Mouse (Mus musculus) MEL (cell line): ENCODE results near the gene Nde1. TPM values are rescaled to one million over a fixed set of nuclear protein-coding genes. Genes with fewer than 3 reads are reported as not detected.

Source experiments
- DNase-seq: peaks from one replicate; pipeline ENCODE4 v3.0.0; 2011; ENCODE audit warnings: low read depth, low spot score
- H3K27ac ChIP-seq: 2 replicates; pipeline ENCODE4 v1.5.1; 2012; ENCODE audit warnings: low read depth, mild to moderate bottlenecking, control low read depth, low read length, moderate library complexity; ENCODE audit not compliant: control insufficient read depth
- H3K27me3 ChIP-seq, 2 experiments: fragments of 150-350 bp in 1 of 2; sonication (generic) in 1 of 2; 2 replicates each; pipeline ENCODE4 v1.6.1; 2012; ENCODE audit warnings: low read length in 2 of 2, mild to moderate bottlenecking in 2 of 2, improper control_type of control experiment in 1 of 2, moderate library complexity in 1 of 2; ENCODE audit not compliant: insufficient read depth in 2 of 2, control insufficient read depth in 1 of 2
- H3K36me3 ChIP-seq, 2 experiments: 2 replicates each; pipeline ENCODE4 v1.6.1; 2012 to 2014; ENCODE audit warnings: low read length in 2 of 2, improper control_type of control experiment in 1 of 2, inconsistent platforms in 1 of 2, mild to moderate bottlenecking in 1 of 2; ENCODE audit not compliant: insufficient read depth in 2 of 2, control insufficient read depth in 1 of 2
- H3K4me1 ChIP-seq, 2 experiments: fragments of 150-350 bp in 1 of 2; sonication (generic) in 1 of 2; 2 replicates each; pipeline ENCODE4 v1.6.1; 2012; ENCODE audit warnings: low read length in 2 of 2, improper control_type of control experiment in 1 of 2, mild to moderate bottlenecking in 1 of 2; ENCODE audit not compliant: insufficient read depth in 2 of 2, control insufficient read depth in 1 of 2
- H3K4me3 ChIP-seq, 2 experiments: fragments of 150-350 bp in 1 of 2; sonication (generic) in 1 of 2; 2 replicates each; pipeline ENCODE4 v1.5.1; 2012; ENCODE audit warnings: low read depth in 2 of 2, low read length in 2 of 2, mild to moderate bottlenecking in 2 of 2, moderate library complexity in 2 of 2, control low read depth in 1 of 2, improper control_type of control experiment in 1 of 2; ENCODE audit not compliant: control insufficient read depth in 1 of 2, insufficient read depth in 1 of 2
- H3K79me2 ChIP-seq: 2 replicates; pipeline ENCODE4 v1.6.1; 2012; ENCODE audit warnings: mild to moderate bottlenecking, low read length, moderate library complexity; ENCODE audit not compliant: control insufficient read depth, poor library complexity, insufficient read depth
- H3K9ac ChIP-seq: 2 replicates; pipeline ENCODE4 v1.6.1; 2012; ENCODE audit warnings: low read depth, mild to moderate bottlenecking, control low read depth, low read length, moderate library complexity; ENCODE audit not compliant: control insufficient read depth, poor library complexity, severe bottlenecking
- H3K9me3 ChIP-seq: fragments of 150-350 bp; sonication (generic); replicated peaks from 2 replicates; pipeline ENCODE4 v1.6.1; 2012; ENCODE audit warnings: mild to moderate bottlenecking, low read length, improper control_type of control experiment, moderate library complexity; ENCODE audit not compliant: insufficient read depth
- CHD1 ChIP-seq: IDR thresholded peaks from 2 replicates; pipeline ENCODE4 v1.6.1; 2012; ENCODE audit warnings: low read depth, mild to moderate bottlenecking, inconsistent platforms, low read length, improper control_type of control experiment
- E2F4 ChIP-seq: IDR thresholded peaks from 2 replicates; pipeline ENCODE4 v1.6.1; 2011; ENCODE audit warnings: low read depth, low read length, improper control_type of control experiment, borderline replicate concordance
- EP300 ChIP-seq, 2 experiments: IDR thresholded peaks; 2 replicates each; pipeline ENCODE4 v1.6.1; 2011; ENCODE audit warnings: improper control_type of control experiment in 2 of 2, low read length in 2 of 2, low read depth in 1 of 2, mild to moderate bottlenecking in 1 of 2
- ETS1 ChIP-seq: IDR thresholded peaks from 2 replicates; pipeline ENCODE4 v1.6.1; 2012; ENCODE audit warnings: low read depth, mild to moderate bottlenecking, inconsistent platforms, low read length, improper control_type of control experiment, moderate library complexity
- GABPA ChIP-seq: IDR thresholded peaks from 2 replicates; pipeline ENCODE4 v1.6.1; 2012; ENCODE audit warnings: low read depth, mild to moderate bottlenecking, inconsistent platforms, low read length, improper control_type of control experiment, moderate library complexity
- GATA1 ChIP-seq: IDR thresholded peaks from 2 replicates; pipeline ENCODE4 v1.6.1; 2011; ENCODE audit warnings: low read depth, low read length, improper control_type of control experiment
- HCFC1 ChIP-seq: IDR thresholded peaks from 2 replicates; pipeline ENCODE4 v1.6.1; 2012; ENCODE audit warnings: low read depth, mild to moderate bottlenecking, inconsistent platforms, low read length, improper control_type of control experiment, moderate library complexity
- JUND ChIP-seq: IDR thresholded peaks from 2 replicates; pipeline ENCODE4 v1.6.1; 2011; ENCODE audit warnings: low read depth, mild to moderate bottlenecking, improper control_type of control experiment, low read length
- MAFK ChIP-seq: IDR thresholded peaks from 2 replicates; pipeline ENCODE4 v1.6.1; 2011; ENCODE audit warnings: low read depth, mild to moderate bottlenecking, low read length, improper control_type of control experiment, borderline replicate concordance
- MAX ChIP-seq: IDR thresholded peaks from 2 replicates; pipeline ENCODE4 v1.6.1; 2011; ENCODE audit warnings: low read length, improper control_type of control experiment
- MAZ ChIP-seq: IDR thresholded peaks from 2 replicates; pipeline ENCODE4 v1.6.1; 2012; ENCODE audit warnings: low read depth, mild to moderate bottlenecking, inconsistent platforms, low read length, improper control_type of control experiment
- MEF2A ChIP-seq: IDR thresholded peaks from 2 replicates; pipeline ENCODE4 v1.6.1; 2014; ENCODE audit warnings: low read depth, mild to moderate bottlenecking, inconsistent platforms, low read length, improper control_type of control experiment; ENCODE audit not compliant: poor library complexity, insufficient replicate concordance, severe bottlenecking; ENCODE audit errors: extremely low read depth
- MXI1 ChIP-seq: IDR thresholded peaks from 2 replicates; pipeline ENCODE4 v1.6.1; 2011; ENCODE audit warnings: mild to moderate bottlenecking, low read depth, low read length, improper control_type of control experiment
- MYB ChIP-seq: IDR thresholded peaks from 2 replicates; pipeline ENCODE4 v1.6.1; 2011; ENCODE audit warnings: mild to moderate bottlenecking, low read depth, low read length, improper control_type of control experiment
- MYC ChIP-seq: IDR thresholded peaks from 2 replicates; pipeline ENCODE4 v1.6.1; 2011; ENCODE audit warnings: low read depth, mild to moderate bottlenecking, low read length, improper control_type of control experiment, moderate library complexity
- NRF1 ChIP-seq: IDR thresholded peaks from 2 replicates; pipeline ENCODE4 v1.6.1; 2014; ENCODE audit warnings: low read depth, mild to moderate bottlenecking, inconsistent platforms, low read length, improper control_type of control experiment, moderate library complexity; ENCODE audit not compliant: poor library complexity, insufficient read depth, severe bottlenecking
- POLR2A ChIP-seq, 2 experiments: IDR thresholded peaks; 2 replicates each; pipeline ENCODE4 v1.6.1; 2011 to 2012; ENCODE audit warnings: low read length in 2 of 2, mild to moderate bottlenecking in 2 of 2, control low read depth in 1 of 2, improper control_type of control experiment in 1 of 2, low read depth in 1 of 2, moderate library complexity in 1 of 2; ENCODE audit not compliant: control insufficient read depth in 1 of 2, insufficient read depth in 1 of 2, poor library complexity in 1 of 2
- POLR2AphosphoS2 ChIP-seq: IDR thresholded peaks from 2 replicates; pipeline ENCODE4 v1.6.1; 2011; ENCODE audit warnings: low read length, improper control_type of control experiment
- POLR2AphosphoS5 ChIP-seq: IDR thresholded peaks from 2 replicates; pipeline ENCODE4 v1.6.1; 2012; ENCODE audit warnings: low read depth, borderline replicate concordance, mild to moderate bottlenecking, inconsistent platforms, low read length, moderate library complexity, mixed read lengths
- RAD21 ChIP-seq: IDR thresholded peaks from 2 replicates; pipeline ENCODE4 v1.6.1; 2011; ENCODE audit warnings: mild to moderate bottlenecking, low read depth, low read length, improper control_type of control experiment
- RCOR1 ChIP-seq: IDR thresholded peaks from 2 replicates; pipeline ENCODE4 v1.6.1; 2012; ENCODE audit warnings: low read depth, mild to moderate bottlenecking, inconsistent platforms, low read length, improper control_type of control experiment
- SIN3A ChIP-seq: IDR thresholded peaks from 2 replicates; pipeline ENCODE4 v1.6.1; 2012; ENCODE audit warnings: low read length, improper control_type of control experiment, inconsistent platforms
- SMC3 ChIP-seq: IDR thresholded peaks from 2 replicates; pipeline ENCODE4 v1.6.1; 2011; ENCODE audit warnings: low read depth, low read length, improper control_type of control experiment
- TAL1 ChIP-seq: IDR thresholded peaks from 2 replicates; pipeline ENCODE4 v1.6.1; 2012; ENCODE audit warnings: mild to moderate bottlenecking, inconsistent platforms, low read length, moderate library complexity, mixed read lengths
- TBP ChIP-seq: IDR thresholded peaks from 2 replicates; pipeline ENCODE4 v1.8.0; 2011; ENCODE audit warnings: low read depth, low read length, improper control_type of control experiment
- UBTF ChIP-seq: IDR thresholded peaks from 2 replicates; pipeline ENCODE4 v1.6.1; 2012; ENCODE audit warnings: low read depth, mild to moderate bottlenecking, inconsistent platforms, low read length, improper control_type of control experiment, moderate library complexity, borderline replicate concordance; ENCODE audit not compliant: insufficient read depth
- USF1 ChIP-seq: IDR thresholded peaks from 2 replicates; pipeline ENCODE4 v1.6.1; 2014; ENCODE audit warnings: low read depth, mild to moderate bottlenecking, inconsistent platforms, low read length, improper control_type of control experiment, moderate library complexity
- ZMIZ1 ChIP-seq: IDR thresholded peaks from 2 replicates; pipeline ENCODE4 v1.6.1; 2012; ENCODE audit warnings: low read depth, mild to moderate bottlenecking, inconsistent platforms, low read length, improper control_type of control experiment, moderate library complexity
- polyA plus RNA-seq, 2 experiments: library from polyadenylated mRNA; stranded (reverse) in 1 of 2; unstranded in 1 of 2; fragments of >175 nt in 1 of 2; fragments of >200 nt in 1 of 2; gene quantifications; 2 replicates each; pipeline versions ENCODE4 v1.2.1 to v1.2.4; 2012; ENCODE audit warnings: low replicate concordance in 2 of 2, low read depth in 1 of 2; ENCODE audit not compliant: insufficient read length in 2 of 2, insufficient read depth in 1 of 2, missing spikeins in 1 of 2
- total RNA-seq: library from RNA; depleted of rRNA; stranded (reverse); fragments of 300-350 nt; gene quantifications from 2 replicates; pipeline ENCODE4 v1.2.3, GENCODE M21; 2012

The Nde1 gene
- total and polyA plus RNA-seq, 3 experiments: 25.8 to 42.5 TPM; not detected in 1

GRCm38 (mm10) chr16:14123901-14124300 is 39.2 kb upstream of the Nde1 start:
- no peak overlapping the region for H3K4me3 ChIP-seq
- peaks cover 8 to 25% of the 10 kb centered on the region in 2 experiments for H3K36me3 ChIP-seq

GRCm38 (mm10) chr16:14124709-14125108 is 38.4 kb upstream of the Nde1 start:
- H3K79me2 ChIP-seq: no peaks in the 10 kb centered on the region
- no peak overlapping the region for H3K9ac ChIP-seq
- peaks cover 8 to 33% of the 10 kb centered on the region in 2 experiments for H3K36me3 ChIP-seq
- H3K9me3 ChIP-seq: no peaks in the 10 kb centered on the region
- H3K27me3 ChIP-seq: no peaks in the 10 kb centered on the region
- H3K4me3 ChIP-seq: no peak overlapping the region
- H3K4me1 ChIP-seq: peaks cover 6 to 22% of the 10 kb centered on the region in 2 experiments
- DNase-seq: no peak
- no peak overlapping the region for H3K27ac ChIP-seq
- TF ChIP-seq E2F4: no peak
- no peak for TF ChIP-seq MEF2A
- TF ChIP-seq MAX: no peak
- TF ChIP-seq RAD21: no peak
- no peak for TF ChIP-seq MXI1
- no peak for TF ChIP-seq POLR2AphosphoS2
- no peak for TF ChIP-seq MYB
- TF ChIP-seq ZMIZ1: no peak
- TF ChIP-seq MYC: no peak
- TF ChIP-seq POLR2AphosphoS5: no peak
- TF ChIP-seq RCOR1: no peak
- no peak for TF ChIP-seq TBP
- no peak for TF ChIP-seq EP300 (IDR thresholded peaks at IDR 0.05; ENCODE audit: low read depth in 1 of 2, low read length in 2 of 2)
- no peak for TF ChIP-seq NRF1
- no peak for TF ChIP-seq MAFK
- TF ChIP-seq USF1: no peak
- no peak for TF ChIP-seq HCFC1

More at GRCm38 (mm10) chr16:14123901-14124300, 39.2 kb upstream of the Nde1 start:
- Histone ChIP-seq H3K4me1 (peaks cover 6 to 17% of the 10 kb centered on the region in 2 experiments), H3K27ac (no peak overlapping the region), H3K9ac (no peak overlapping the region), H3K79me2 (no peaks in the 10 kb centered on the region), H3K27me3 (no peaks in the 10 kb centered on the region), H3K9me3 (no peaks in the 10 kb centered on the region)
- DNase-seq: no peak
- no peak for TF ChIP-seq UBTF
- TF ChIP-seq POLR2A (IDR thresholded peaks at IDR 0.05; ENCODE audit: control insufficient read depth in 1 of 2, insufficient read depth in 1 of 2, low read depth in 1 of 2, low read length in 2 of 2, poor library complexity in 1 of 2): no peak
- no peak for TF ChIP-seq RAD21
- no peak for TF ChIP-seq MAZ
- TF ChIP-seq CHD1: no peak
- no peak for TF ChIP-seq POLR2AphosphoS2
- TF ChIP-seq JUND: no peak
- TF ChIP-seq MEF2A: no peak
- TF ChIP-seq E2F4: no peak
- no peak for TF ChIP-seq ZMIZ1
- no peak for TF ChIP-seq SMC3
- no peak for TF ChIP-seq MYC
- TF ChIP-seq GATA1: no peak
- TF ChIP-seq USF1: no peak
- TF ChIP-seq HCFC1: no peak
- TF ChIP-seq ETS1: no peak
- TF ChIP-seq SIN3A: no peak
- no peak for TF ChIP-seq EP300 (IDR thresholded peaks at IDR 0.05; ENCODE audit: low read depth in 1 of 2, low read length in 2 of 2)
- TF ChIP-seq GABPA: no peak
- TF ChIP-seq TAL1: no peak
